In the genomic region with DNA sequence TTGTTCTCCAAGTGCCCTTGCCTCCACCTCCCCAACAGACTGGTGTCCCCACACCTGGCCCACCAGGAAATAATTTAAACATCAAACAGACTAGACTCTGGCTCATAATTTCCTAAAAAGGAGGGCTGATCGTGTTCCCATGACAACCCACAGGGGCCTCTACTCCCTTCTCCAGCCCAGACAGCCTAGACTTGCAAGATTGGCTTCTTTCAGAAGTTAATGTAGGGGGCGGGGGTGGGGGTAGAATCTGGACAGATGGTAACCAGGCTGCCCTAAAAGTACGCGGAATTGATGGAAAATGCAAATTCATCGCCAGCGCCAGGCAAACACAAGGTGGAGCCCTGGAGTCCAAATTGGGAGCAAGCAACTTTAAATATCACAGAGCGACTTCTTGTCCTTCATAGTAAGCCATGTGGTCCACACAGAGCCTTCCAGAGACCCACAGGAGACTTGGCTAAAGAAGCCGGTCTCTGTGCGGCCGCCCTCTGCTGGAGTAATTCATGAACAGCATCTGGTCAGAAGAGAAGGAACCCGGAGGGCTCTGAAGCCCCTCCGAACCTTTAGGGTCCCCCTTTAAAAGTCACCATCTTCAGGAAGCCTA, we compare ENCODE assay signal across 8 mouse cellular contexts. TPM values are rescaled to one million over a fixed set of nuclear protein-coding genes. Genes with fewer than 3 reads are reported as not detected.
DNase-seq lines count a peak whose midpoint lies in the region; ATAC-seq and TF ChIP-seq lines count a peak whose summit lies in the region.

No protein-coding gene starts in this region.

- DNase-seq in spleen, adult 2 months (ENCODE audit: low read depth in 1 of 2, low spot score in 2 of 2): peak in 1 of 2 experiments; percentile 36
- no peak for DNase-seq in spleen, adult 12 weeks (ENCODE audit: low spot score)
- peak; percentile 94 for DNase-seq in brain, adult 2 months (ENCODE audit: low read depth, low spot score)
- peak; percentile 69 for DNase-seq in forebrain, embryonic 11.5 days (ENCODE audit: low spot score)
- peak; percentile 66 for DNase-seq in intestine, embryonic 14.5 days (ENCODE audit: low spot score)
- peak; percentile 83 for DNase-seq in limb, embryonic 11.5 days (ENCODE audit: low spot score)
- peak; percentile 12 for DNase-seq in yolk sac, embryonic 10.5 days (ENCODE audit: low spot score)

- H3K27me3 ChIP-seq in spleen, adult 2 months (ENCODE audit: control insufficient read depth, insufficient read depth, low read length): no peaks in the 10 kb centered on the region
- H3K27me3 ChIP-seq in forebrain, embryonic 11.5 days (ENCODE audit: control insufficient read depth, insufficient read depth, low read length): no peaks in the 10 kb centered on the region
- no peaks in the 10 kb centered on the region for H3K27me3 ChIP-seq in intestine, embryonic 14.5 days (replicated peaks; ENCODE audit: control insufficient read depth, insufficient read depth, low read length)
- no peaks in the 10 kb centered on the region for H3K27me3 ChIP-seq in limb, embryonic 11.5 days (ENCODE audit: control insufficient read depth, insufficient read depth, low read length)

- TF ChIP-seq POLR2A in spleen, adult 2 months (IDR thresholded peaks at IDR 0.05; ENCODE audit: low read depth, low read length): no peak
- no peak for TF ChIP-seq POLR2A in olfactory bulb, adult 2 months (IDR thresholded peaks at IDR 0.05; ENCODE audit: insufficient read depth, low read depth, low read length)

- H3K4me1 ChIP-seq in spleen, adult 2 months (ENCODE audit: control insufficient read depth, insufficient read depth, insufficient read length): no peaks in the 10 kb centered on the region
- no peaks in the 10 kb centered on the region for H3K4me1 ChIP-seq in forebrain, embryonic 11.5 days (replicated peaks; ENCODE audit: control insufficient read depth, insufficient read depth, low read length)
- H3K4me1 ChIP-seq in intestine, embryonic 14.5 days (replicated peaks; ENCODE audit: control insufficient read depth, insufficient read depth, low read length): no peaks in the 10 kb centered on the region
- H3K4me1 ChIP-seq in limb, embryonic 11.5 days (ENCODE audit: control insufficient read depth, insufficient read depth, low read length): no peaks in the 10 kb centered on the region
- H3K4me1 ChIP-seq in olfactory bulb, adult 2 months (ENCODE audit: control insufficient read depth, insufficient read depth, low read length): peaks cover 5% of the 10 kb centered on the region; the same call in 1 of the 2 replicates

- no peak overlapping the region for H3K4me2 ChIP-seq in forebrain, embryonic 11.5 days (ENCODE audit: low read depth, low read length, severe bottlenecking)
- no peak overlapping the region for H3K4me2 ChIP-seq in intestine, embryonic 14.5 days (ENCODE audit: low read length)
- no peak overlapping the region for H3K4me2 ChIP-seq in limb, embryonic 11.5 days (ENCODE audit: low read depth, severe bottlenecking)

- no peak overlapping the region for H3K27ac ChIP-seq in spleen, adult 2 months (ENCODE audit: insufficient read depth, low read length)
- no peak overlapping the region for H3K27ac ChIP-seq in forebrain, embryonic 11.5 days (ENCODE audit: low read depth, low read length)
- H3K27ac ChIP-seq in intestine, embryonic 14.5 days (ENCODE audit: low read depth): no peak overlapping the region
- H3K27ac ChIP-seq in limb, embryonic 11.5 days (replicated peaks; ENCODE audit: low read depth, low read length): no peak overlapping the region
- no peak overlapping the region for H3K27ac ChIP-seq in olfactory bulb, adult 2 months (ENCODE audit: insufficient read depth, low read depth, low read length)

- H3K4me3 ChIP-seq in spleen, adult 2 months (ENCODE audit: extremely low read depth, insufficient read depth, insufficient read length): no peak overlapping the region
- H3K4me3 ChIP-seq in forebrain, embryonic 11.5 days (ENCODE audit: low read depth, low read length): no peak overlapping the region
- no peak overlapping the region for H3K4me3 ChIP-seq in intestine, embryonic 14.5 days (ENCODE audit: low read depth, low read length)
- H3K4me3 ChIP-seq in limb, embryonic 11.5 days (ENCODE audit: low read depth, low read length): no peak overlapping the region
- H3K4me3 ChIP-seq in olfactory bulb, adult 2 months (ENCODE audit: insufficient read depth, low read depth, low read length): no peak overlapping the region

- no peaks in the 10 kb centered on the region for H3K36me3 ChIP-seq in spleen, adult 2 months (ENCODE audit: control insufficient read depth, insufficient read depth, low read length)
- H3K36me3 ChIP-seq in forebrain, embryonic 11.5 days (ENCODE audit: control insufficient read depth, insufficient read depth, low read length): no peaks in the 10 kb centered on the region
- no peaks in the 10 kb centered on the region for H3K36me3 ChIP-seq in intestine, embryonic 14.5 days (ENCODE audit: control insufficient read depth, insufficient read depth, low read length)
- no peaks in the 10 kb centered on the region for H3K36me3 ChIP-seq in limb, embryonic 11.5 days (ENCODE audit: control insufficient read depth, insufficient read depth, low read length)

- 40% methylated on average over 12 of the region's 12 CpGs for WGBS in spleen, adult 2 months
- 44% methylated on average over 12 of the region's 12 CpGs for WGBS in forebrain, embryonic 11.5 days
- 39% methylated on average over 12 of the region's 12 CpGs for WGBS in intestine, embryonic 14.5 days
- WGBS in limb, embryonic 11.5 days: 36% methylated on average over 12 of the region's 12 CpGs
- 34% methylated on average over 12 of the region's 12 CpGs for WGBS in olfactory bulb, adult 2 months

- no peaks in the 10 kb centered on the region for H3K9me3 ChIP-seq in forebrain, embryonic 11.5 days (ENCODE audit: control insufficient read depth, low read length)
- peaks cover 5% of the 10 kb centered on the region; the same call in 1 of the 2 replicates for H3K9me3 ChIP-seq in intestine, embryonic 14.5 days (ENCODE audit: control insufficient read depth, low read length)
- no peaks in the 10 kb centered on the region for H3K9me3 ChIP-seq in limb, embryonic 11.5 days (ENCODE audit: control insufficient read depth, low read length)

- H3K9ac ChIP-seq in forebrain, embryonic 11.5 days (ENCODE audit: low read length): no peak overlapping the region
- H3K9ac ChIP-seq in intestine, embryonic 14.5 days (ENCODE audit: low read length): no peak overlapping the region
- H3K9ac ChIP-seq in limb, embryonic 11.5 days (ENCODE audit: low read length): no peak overlapping the region

- ATAC-seq in forebrain, embryonic 11.5 days (replicated peaks; ENCODE audit: low FRiP score): no peak
- ATAC-seq in intestine, embryonic 14.5 days (replicated peaks; ENCODE audit: low FRiP score, low TSS enrichment, low read depth): 0 out of 2 replicates have a peak, but pooled peaks have one; percentile 53
- ATAC-seq in limb, embryonic 11.5 days (ENCODE audit: insufficient number of reproducible peaks, low FRiP score, low TSS enrichment, low read depth): 0 out of 2 replicates have a peak, but pooled peaks have one; percentile 57

- TF ChIP-seq CTCF in spleen, adult 2 months (IDR thresholded peaks at IDR 0.05; ENCODE audit: extremely low read depth, insufficient read depth, insufficient read length, insufficient replicate concordance): peak; percentile 17; the same call in 1 of the 2 replicates
- peak; percentile 47 for TF ChIP-seq CTCF in olfactory bulb, adult 2 months (IDR thresholded peaks at IDR 0.05; ENCODE audit: insufficient read depth, low read depth, low read length)

RNA-seq across cellular contexts. Expression of gene Scn8a, which starts 31.0 kb away (rescaled TPM):
- polyA plus RNA-seq in spleen, adult 2 months (2012; rRNA removed): 0.35 and 0.54 TPM in 2 replicates
- polyA plus RNA-seq in forebrain, embryonic 11.5 days (2014; fragmentation: Nextera tagmentation; extraction: Ambion mirVana): 13.9 and 14.1 TPM in 2 replicates
- polyA plus RNA-seq in intestine, embryonic 14.5 days (2014; fragmentation: Nextera tagmentation; extraction: Ambion mirVana): 4.0 and 5.5 TPM in 2 replicates
- polyA plus RNA-seq in limb, embryonic 11.5 days (2014; fragmentation: Nextera tagmentation; extraction: Ambion mirVana): 4.5 and 7.3 TPM in 2 replicates
- not detected in 2 replicates for polyA plus RNA-seq in olfactory bulb, adult 2 months (2012; ENCODE audit: insufficient read depth, insufficient read length, low replicate concordance, missing spikeins)
